Mouse (Mus musculus) ES-Bruce4 (cell line): ENCODE results near the gene Slc5a11.

Experiments
- CTCF ChIP-seq: IDR thresholded peaks from one replicate; pipeline ENCODE4 v1.8.1; 2011; ENCODE audit warnings: low read depth, low read length
- EP300 ChIP-seq: IDR thresholded peaks from 2 replicates; pipeline ENCODE4 v1.6.1; 2011; ENCODE audit warnings: low read depth, low read length; ENCODE audit not compliant: insufficient read depth
- POLR2A ChIP-seq: IDR thresholded peaks from one replicate; pipeline ENCODE4 v1.8.1; 2011; ENCODE audit warnings: low read length; ENCODE audit not compliant: insufficient read depth

- TF ChIP-seq CTCF = no peak
- TF ChIP-seq POLR2A = no peak
- no peak for TF ChIP-seq EP300
Measured at GRCm38 (mm10) chr7:123307887-123308558, 93.4 kb downstream of the Slc5a11 start.
